Mouse (Mus musculus) CD8-positive naive resting alpha-beta T cell, adult 2 months (primary cell): ENCODE measurements around the gene Dcaf7.

Experiments
- DNase-seq, 2 experiments: peaks; one replicate each; pipeline ENCODE4 v3.0.0; 2022; ENCODE audit warnings: low read depth in 2 of 2, low spot score in 2 of 2

Gene Dcaf7

DNA sequence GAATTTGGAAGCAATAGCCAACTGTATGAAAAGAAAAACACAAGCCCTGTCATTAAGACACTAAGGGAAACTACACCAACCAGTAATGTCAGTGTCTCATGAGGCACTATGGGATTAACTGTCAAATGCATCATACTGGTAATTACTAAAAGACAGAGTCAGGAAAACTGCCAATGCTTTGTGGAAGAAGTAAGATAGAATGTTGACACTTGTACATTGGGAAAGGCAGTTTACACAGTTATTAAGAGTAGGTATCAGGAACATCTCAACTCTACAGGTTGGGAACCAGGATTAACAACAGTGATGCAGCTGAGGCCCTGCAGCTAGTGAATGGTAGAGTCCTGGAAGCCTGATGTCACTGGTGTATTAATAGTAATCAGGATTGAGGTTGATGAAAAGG, 7.7 kb downstream of the Dcaf7 start:
- DNase-seq: no peak

DNA sequence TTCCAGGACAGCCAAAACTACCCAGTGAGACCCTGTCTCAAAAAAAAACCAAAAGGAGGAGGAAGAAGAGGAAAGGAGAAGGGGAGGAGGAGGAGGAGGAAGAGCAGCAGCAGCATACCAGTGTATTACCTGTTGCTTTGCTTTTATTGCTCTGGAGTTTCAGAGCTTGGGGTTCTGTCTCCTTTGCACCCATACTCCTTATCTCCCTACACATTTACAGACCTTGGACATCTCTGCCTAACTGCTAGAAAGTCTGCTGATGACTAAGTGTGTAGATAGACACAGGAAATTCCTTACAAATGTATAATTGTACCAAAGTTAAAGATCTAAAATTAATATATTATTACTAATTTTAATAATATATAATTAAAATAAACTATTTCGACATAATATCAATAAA, 8.6 kb downstream of the Dcaf7 start:
- DNase-seq: no peak

DNA sequence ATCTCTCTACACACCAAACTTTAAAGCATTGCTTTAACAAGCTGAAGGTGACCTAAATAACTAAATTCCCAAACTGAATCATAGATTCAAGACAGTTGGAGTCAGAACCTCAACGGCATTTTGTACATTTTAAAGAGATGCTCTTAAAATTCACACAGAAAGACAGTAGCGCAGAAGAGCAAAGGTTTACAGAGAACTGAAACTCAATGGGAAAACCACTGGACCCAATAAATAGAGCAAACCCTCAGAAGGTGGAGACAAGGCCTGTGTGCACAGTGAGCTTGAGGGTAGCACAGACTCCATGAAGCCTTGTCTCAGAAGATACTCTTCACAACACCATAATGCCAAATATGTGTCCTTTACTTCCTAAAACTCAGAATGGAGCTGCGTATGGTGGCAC, 9.1 kb downstream of the Dcaf7 start:
- DNase-seq: no peak

DNA sequence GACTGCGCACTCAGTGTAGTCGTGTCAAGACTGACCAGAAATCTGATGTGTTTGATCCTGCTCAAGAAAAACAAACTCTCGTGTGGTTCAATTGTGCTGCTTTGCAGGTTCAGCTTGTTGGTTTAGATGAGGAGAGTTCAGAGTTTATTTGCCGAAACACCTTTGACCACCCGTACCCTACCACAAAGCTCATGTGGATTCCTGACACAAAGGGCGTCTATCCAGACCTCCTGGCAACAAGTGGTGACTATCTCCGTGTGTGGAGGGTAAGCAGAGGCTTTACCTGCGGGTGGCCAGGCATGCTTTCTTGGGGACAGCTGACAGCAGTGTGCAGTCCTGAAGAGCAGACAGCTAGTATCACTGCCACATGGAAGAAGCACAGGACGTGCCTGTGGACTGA, 9.9 kb downstream of the Dcaf7 start:
- no peak for DNase-seq

DNA sequence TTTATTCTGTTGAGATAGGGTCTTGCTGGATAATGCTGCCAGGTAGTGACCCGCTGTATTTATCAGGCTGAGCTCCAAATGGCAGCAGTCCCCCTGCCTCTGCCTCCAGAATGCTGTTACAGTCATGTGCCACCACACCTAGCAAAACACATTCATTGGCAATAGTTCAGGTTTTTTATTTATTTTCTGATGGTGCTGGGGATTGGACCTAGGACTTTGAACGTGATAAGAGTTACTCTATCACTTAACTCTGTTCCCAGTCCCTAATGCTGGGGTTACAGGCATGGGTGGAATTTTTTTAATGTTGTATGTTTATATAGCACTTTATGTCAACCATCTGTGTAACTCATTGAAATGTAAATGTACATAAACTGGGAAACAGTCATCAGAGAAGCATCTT, 17.2 kb downstream of the Dcaf7 start:
- no peak for DNase-seq

DNA sequence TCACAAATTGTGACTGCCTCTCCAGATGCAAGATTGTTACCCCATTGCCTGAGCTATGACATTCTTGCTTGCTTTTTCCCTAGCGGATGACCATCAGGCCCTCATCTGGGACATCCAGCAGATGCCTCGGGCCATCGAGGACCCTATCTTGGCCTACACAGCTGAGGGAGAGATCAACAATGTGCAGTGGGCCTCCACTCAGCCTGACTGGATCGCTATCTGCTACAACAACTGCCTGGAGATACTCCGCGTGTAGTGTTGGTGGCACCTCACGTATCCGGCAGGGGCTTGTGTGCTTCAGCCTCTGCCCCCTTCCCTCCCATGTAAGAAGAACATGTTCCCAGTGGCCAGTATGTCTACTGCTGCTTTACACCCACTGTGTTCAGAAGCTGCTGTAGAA, 17.9 kb downstream of the Dcaf7 start:
- no peak for DNase-seq

DNA sequence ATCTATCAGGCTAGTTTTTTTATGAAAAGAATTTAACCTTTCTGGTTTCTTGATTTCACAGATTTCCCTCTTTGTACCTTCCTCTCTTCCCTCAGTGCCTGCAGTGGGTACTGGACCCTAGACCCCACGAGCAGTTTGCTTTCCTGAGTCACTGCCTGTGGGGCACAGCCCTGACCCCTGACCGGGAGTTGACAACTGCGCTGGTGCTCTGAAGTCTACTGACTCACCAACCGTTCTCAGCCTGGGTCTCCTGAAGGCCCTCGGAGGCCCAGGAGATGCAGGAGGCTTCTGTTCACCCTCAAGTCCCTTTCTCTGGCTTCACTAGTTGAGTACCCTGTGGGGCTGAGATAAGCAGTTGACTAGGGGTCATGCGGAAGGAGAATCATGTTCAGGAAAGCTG, 18.7 kb downstream of the Dcaf7 start:
- DNase-seq: no peak

DNA sequence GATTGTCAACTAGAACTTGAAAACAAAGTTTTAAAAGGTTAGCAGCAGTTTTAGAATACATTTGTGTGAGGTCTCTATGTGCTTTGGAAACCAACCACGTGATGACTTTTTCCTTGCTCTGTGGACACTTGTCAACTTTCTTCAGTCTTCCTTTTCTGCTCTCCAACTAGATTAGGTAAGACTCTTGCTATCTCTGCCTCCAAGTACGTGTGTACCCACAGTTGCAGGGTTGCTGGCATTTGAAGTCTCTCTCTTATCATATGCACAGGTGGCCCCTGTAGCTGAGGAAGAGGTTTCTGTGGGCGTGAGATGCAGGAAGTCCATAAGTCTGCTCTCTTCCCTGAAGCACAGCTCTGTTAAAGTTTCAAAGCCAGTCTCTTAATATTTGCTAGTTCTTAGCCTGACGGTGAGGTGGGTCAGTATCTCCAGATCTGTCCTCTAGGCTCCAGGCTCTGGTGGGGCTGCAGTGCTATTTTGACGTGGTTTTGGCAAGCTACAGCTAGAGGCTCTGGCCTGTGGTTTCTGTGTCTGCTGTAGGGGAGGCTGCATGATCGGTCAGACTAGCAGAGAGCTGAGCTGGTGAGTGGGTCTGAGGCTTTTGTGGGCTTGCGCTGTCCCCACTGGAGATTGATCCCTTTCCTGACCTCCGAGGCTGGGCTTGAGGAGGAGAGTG, 20.3 kb downstream of the Dcaf7 start:
- DNase-seq: peak; percentile 41 to 49

DNA sequence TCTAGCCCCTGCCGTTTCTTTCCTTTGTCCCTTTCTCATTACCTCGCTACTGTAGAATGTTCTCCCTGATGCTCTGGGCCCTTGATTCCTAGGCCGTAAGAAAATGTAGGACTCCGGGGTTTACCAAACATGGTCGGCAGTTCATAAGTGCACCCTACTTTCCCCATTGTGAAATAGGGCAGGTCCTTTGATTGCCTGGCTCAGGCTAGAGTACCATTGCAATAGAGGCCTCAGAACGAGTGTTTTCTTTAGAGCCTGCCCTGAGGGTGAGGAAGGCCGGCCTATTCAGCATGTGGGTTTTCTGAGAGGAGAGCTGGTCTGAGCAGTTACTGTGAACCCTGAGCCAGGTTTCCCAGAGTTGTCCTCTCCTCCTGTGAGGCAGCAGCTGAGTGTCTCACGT, 21.3 kb downstream of the Dcaf7 start:
- DNase-seq: no peak

DNA sequence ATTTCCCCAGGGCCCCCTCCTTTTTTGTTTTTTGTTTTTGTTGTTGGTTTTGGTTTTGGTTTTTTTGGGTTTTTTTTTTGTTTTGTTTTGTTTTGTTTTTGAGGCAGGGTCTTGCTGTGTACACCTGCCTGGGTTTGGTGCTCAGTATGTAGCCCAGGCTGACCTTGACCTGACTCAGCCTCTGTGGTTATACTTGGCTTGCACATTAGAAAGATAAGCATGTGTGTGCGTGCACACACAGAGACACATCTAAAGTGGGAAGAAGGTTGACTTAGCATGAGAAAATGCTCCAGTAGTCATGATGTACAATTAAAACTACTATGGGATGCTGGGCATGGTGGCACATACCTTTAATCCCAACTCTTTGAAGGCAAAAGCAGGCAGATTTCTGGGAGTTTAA, 23.9 kb downstream of the Dcaf7 start:
- no peak for DNase-seq

DNA sequence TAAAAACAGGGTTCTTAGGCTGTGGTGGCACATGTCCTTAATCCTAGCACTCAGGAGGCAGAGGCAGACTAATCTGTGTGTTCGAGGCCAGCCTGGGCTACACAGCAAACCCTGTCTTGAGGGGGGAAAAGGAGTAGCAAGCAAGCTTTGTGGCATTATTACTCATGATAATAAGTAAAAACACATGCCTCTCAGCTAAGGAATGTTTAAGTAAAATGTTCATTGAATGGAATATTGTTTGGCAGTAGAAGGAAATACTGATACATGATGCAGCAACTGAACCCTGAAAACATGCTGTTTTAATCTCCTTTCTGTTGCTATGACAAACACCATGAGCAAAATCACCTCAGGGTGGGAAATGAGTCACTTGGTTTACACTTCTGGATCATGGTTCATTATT, 24.6 kb downstream of the Dcaf7 start:
- DNase-seq: no peak

DNA sequence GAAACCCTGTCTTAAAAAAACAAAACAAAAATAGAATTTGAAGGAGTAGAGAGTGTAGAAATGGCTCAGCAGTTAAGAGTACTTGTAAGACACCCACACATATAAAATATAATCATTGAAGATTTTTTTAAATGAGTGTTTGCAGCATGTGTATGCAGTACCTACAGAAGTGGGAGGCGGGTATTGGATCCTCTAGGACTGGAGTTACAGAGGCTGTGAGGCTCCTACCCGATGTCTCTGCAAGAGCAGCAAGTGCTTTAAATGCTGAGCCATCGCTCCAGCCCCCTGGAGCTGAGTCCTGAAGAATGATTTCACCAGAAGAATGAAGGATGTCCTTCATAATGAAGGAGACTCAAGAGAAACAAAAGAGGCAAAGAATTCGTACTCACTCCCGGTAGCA, 27.1 kb downstream of the Dcaf7 start:
- DNase-seq: no peak

DNA sequence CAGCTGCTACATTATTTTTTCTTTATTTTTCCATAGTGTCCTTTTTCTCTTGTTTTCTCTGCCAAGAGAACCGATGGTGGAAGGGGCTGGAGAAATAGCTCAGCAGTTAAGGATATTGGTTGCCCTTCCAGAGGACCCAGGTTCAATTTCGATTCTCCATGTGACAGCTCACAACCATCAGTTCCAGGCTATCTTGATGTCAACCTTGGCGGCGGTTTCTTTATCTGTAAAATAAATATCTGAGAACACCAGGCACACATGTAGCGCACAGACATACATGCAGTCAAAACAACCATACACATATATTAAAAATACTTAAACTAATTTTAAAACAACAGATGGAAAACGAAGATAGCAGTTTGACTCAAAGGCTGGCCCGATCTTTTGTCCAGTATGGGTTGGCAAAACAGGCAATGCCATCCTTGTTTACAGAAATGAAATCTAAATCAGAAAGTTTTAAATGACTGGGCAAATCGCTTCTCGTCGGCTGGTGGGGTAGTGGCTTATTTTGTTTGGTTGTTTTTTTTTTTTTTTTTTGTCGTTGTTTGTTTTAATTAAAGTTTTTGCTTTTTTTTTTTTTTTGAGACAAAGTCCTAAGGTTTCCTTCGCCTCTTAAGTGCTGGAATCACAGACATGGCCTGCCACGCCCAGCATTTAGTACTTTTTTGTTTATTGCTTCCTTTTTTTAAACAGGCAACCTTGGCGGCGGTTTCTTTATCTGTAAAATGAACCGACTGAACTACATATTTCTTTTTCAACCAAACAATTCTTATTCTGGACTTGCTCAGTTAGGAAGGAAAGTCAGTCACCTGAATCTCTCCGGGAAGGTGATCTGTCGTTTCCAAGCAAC, 28.6 kb downstream of the Dcaf7 start:
- DNase-seq: no peak

DNA sequence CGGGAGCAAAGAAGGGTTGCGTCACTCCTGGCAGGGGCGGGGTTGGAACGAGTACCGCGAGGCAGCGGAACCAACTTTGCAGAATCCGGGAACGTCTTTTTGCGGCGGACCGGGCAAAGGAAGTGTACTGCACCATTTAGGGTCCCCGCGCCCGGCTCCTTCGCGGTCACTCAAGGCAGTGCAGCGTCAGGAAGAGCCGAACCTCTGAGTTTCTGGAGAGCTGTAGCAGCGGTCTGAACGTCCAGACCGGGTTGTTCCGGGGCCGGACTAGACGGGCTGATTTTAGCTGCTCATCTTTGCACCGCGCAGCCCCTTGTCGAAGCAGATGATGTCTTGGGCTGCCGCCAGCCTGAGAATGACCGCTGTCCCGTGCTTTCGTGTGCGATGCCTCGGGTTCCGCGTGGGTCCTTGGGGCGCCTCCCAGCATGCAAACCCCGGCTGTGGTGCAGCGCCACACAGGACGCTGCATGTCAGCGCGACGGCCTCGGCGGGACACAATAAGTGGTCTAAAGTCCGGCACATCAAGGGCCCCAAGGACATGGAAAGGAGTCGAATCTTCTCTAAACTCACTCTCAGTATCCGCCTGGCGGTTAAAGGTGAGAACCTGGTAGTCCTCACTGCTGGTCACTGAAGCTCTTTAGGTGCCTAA, 29.4 kb downstream of the Dcaf7 start, which contains the start of gene Taco1:
Gene Taco1 (plus strand): TSS at position 139 of the 649 bp plus-strand sequence.
- DNase-seq: peak; percentile 87 to 91

DNA sequence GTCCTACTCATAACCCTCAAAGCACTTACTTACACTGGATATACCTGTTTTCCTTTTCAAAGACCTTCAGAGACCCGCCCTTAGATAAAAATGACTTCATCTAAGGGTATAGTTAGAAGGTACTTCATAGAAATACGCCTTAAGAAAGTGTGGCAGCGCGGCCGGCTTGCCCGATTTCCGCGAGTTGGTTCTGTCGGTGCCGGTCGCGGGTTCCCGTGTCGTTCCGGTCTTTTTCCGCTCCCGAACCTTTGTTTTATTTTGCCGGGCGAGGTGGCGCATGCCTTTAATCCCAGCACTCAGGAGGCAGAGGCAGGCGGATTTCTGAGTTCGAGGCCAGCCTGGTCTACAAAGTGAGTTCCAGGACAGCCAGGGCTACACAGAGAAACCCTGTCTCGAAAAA, 29.9 kb downstream of the Dcaf7 start:
- DNase-seq: peak in 1 of 2 experiments; percentile 35

DNA sequence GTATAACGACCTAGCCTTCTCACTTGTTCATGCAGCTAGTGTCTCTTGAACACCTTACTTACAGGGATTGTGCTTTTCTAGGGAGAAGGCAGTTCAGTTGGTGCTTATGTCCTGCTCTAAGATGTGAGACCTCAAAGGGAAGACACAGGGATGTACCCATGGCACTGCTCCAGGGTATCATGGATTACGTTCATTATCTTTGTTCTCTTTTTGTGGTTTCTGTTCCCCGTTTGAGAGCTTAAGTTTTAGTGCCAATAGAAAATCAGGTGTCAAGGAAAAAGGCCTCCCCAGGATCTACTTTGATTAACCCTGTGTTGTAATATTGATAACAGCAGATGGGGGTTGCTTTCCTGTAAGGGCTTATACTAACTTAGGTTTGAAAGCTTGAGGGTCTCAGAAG, 37.1 kb downstream of the Dcaf7 start:
- no peak for DNase-seq

DNA sequence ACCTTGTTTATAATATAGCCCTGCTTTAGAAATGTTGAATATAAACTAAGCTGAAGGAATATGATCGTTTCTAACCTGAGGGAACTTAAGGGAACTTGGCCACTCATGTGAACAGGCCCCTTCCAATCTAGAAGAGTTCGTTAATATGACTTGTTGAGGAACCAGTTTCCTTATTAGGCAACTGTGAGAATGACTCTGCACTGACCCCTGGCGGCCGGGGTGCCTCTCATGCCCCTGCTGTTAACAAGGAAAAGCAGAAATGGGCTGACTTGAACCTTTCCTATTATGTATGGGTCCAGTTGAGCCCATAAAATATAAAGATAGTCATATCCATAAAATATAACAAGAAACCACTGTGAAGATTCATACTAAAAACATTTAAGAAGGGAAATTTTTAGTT, 39.6 kb downstream of the Dcaf7 start:
- peak; percentile 68 to 81 for DNase-seq

DNA sequence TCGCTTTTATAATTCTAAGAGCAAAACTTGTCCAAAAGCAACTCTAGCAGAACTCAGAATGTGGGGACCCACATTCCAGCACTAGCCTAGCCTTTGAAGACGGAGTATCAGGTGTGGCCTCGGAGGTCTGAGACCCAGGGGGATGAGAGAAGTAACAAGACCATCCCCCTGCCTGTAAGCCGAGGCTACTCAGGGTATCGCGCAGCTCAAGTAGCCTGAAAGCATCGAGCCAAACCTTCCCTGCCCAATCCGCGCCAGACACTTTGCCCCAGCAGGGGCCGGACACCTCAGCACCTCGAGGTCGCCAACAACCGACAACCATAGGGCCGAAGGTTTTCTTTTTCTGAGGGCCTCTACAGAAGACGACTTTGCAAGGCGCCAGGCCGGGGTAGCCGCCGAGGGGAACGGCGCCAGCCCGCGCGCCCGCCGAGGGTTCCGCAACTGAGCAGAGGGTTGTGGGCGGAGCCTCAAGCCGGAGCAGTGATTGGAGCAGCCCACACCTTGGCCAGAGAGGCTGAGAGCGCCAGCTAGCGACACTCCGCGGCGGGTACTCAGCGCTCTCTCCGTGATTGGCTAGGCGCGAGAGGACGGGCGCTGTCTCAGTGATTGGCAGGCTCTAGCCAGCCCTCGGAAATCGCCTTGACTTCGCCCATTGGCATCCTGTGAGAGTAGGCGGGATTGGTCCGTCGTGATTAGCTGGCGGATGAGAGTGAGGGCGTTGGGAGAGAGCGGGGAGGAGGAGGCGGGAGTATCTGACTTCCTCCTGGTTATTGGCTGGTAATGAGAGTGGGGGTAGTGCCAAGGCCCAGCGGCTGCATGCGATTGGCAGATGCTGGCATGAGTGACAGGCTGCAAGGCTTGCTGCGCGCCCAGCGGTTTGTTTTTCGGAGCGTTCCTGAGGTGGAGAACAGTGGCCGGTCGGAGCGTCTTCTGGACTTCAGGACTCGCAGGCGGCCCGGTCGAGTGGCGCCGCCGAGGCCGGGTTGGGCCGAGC, 47.3 kb downstream of the Dcaf7 start, which contains the start of gene Map3k3:
Gene Map3k3 (plus strand): TSS at position 906 of the 994 bp plus-strand sequence.
- DNase-seq: peak; percentile 98 to 99

DNA sequence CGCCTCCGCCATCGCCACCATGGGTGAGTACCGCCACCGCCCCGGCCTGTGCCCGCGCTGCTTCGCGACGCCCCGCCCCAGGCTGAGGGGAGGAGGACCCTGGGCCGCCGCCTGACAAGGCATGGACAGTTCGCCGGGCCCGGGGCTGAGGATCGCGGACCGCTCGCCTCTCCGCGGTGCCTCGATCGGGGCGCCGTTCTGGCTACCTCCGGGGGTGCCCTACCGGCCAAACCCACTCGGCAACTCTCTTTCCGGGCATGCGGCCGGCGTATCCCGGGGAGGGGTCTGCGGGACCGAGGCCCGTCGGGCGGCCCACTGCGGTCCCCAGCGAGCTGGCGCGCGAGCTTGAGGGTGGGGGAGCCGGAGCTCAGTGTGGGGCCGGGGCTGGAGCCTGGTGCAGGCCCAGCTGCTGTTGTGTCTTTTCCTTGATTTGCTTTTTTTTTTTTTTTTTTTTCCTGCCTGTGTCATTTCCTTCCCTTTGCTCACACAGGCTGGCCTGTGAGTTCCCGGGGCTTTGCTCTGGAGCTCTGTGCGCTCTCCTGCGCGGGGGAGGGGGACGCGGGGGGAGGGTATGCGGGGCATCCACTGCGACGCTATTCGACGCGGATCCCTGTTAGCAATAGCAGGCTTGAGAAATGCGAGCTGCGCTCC, 48.4 kb downstream of the Dcaf7 start:
- DNase-seq: peak; percentile 64 to 65

DNA sequence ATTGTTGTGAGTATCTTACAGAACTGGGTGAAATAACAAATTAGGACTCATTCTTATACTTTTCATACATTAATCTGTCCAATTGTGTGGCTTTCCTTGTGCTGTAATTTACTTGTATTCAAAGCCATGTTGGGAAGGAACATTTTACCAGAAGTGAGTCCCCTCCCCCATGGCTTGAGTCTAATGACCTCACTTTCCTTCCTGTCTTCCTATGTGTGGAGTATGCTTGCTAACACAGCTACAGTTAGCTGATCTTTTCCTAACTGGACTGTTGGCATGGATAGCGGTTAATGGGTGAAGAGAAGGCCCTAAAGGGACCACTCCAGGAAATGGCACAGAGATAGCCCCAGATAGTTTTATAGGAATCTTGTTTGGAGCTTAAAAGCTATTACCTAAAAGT, 61.6 kb downstream of the Dcaf7 start:
- DNase-seq: peak in 1 of 2 experiments; percentile 18
